Mouse (Mus musculus) limb, embryonic 14.5 days (tissue): ENCODE measurements around the gene Padi1. TPM values are rescaled to one million over a fixed set of nuclear protein-coding genes. Genes with fewer than 3 reads are reported as not detected.

Experiments
- ATAC-seq: fragments of 200-750 bp; cut with Nextera tagmentation; 2 replicates; pipeline ENCODE4 v1.8.0; 2017; ENCODE audit warnings: low read depth, moderate number of reproducible peaks, moderate TSS enrichment; ENCODE audit not compliant: low FRiP score
- DNase-seq: peaks from one replicate; pipeline ENCODE4 v3.0.0-alpha.2; 2015; ENCODE audit warnings: low spot score
- H3K27ac ChIP-seq: fragments of 300-500 bp; sonication (generic); replicated peaks from 2 replicates; pipeline ENCODE4 v1.5.1; 2014; ENCODE audit warnings: low read depth, mild to moderate bottlenecking, low read length, moderate library complexity, mixed read lengths
- H3K27me3 ChIP-seq: fragments of 300-500 bp; sonication (generic); 2 replicates; pipeline ENCODE4 v1.6.1; 2014; ENCODE audit warnings: low read length, mixed read lengths; ENCODE audit not compliant: control insufficient read depth, insufficient read depth
- H3K36me3 ChIP-seq: fragments of 300-500 bp; sonication (generic); 2 replicates; pipeline ENCODE4 v1.6.1; 2014; ENCODE audit warnings: mild to moderate bottlenecking, low read length, moderate library complexity, mixed read lengths; ENCODE audit not compliant: control insufficient read depth, insufficient read depth
- H3K4me1 ChIP-seq: fragments of 300-500 bp; sonication (generic); 2 replicates; pipeline ENCODE4 v1.6.1; 2014; ENCODE audit warnings: antibody characterized with exemption, low read length, mixed read lengths; ENCODE audit not compliant: control insufficient read depth, insufficient read depth
- H3K4me2 ChIP-seq: fragments of 300-500 bp; sonication (generic); replicated peaks from 2 replicates; pipeline ENCODE4 v1.6.1; 2014; ENCODE audit warnings: low read depth, mild to moderate bottlenecking, low read length, moderate library complexity; ENCODE audit not compliant: severe bottlenecking
- H3K4me3 ChIP-seq: fragments of 300-500 bp; sonication (generic); replicated peaks from 2 replicates; pipeline ENCODE4 v1.5.1; 2014; ENCODE audit warnings: low read length
- H3K9ac ChIP-seq: fragments of 300-500 bp; sonication (generic); 2 replicates; pipeline ENCODE4 v1.6.1; 2014; ENCODE audit warnings: mild to moderate bottlenecking, low read depth, low read length, moderate library complexity; ENCODE audit not compliant: severe bottlenecking
- H3K9me3 ChIP-seq: fragments of 300-500 bp; sonication (generic); 2 replicates; pipeline ENCODE4 v1.6.1; 2016; ENCODE audit warnings: low read length; ENCODE audit not compliant: control insufficient read depth
- POLR2A ChIP-seq: fragments of 200-500 bp; IDR thresholded peaks from 2 replicates; pipeline ENCODE4 v1.8.0; 2012; ENCODE audit warnings: inconsistent platforms, mild to moderate bottlenecking, moderate library complexity, borderline replicate concordance; ENCODE audit not compliant: insufficient read depth, insufficient read length; ENCODE audit errors: extremely low read depth
- WGBS: fragments of 180-500 bp; shearing (Covaris S2); extraction: QIAGEN DNeasy Blood & Tissue Kit; methylation state at CpG from one replicate; pipeline ENCODE4 v1.1.7; 2014; 5-methylcytosine and 5-hydroxymethylcytosine counted together
- polyA plus RNA-seq, 2 experiments: library from polyadenylated mRNA; depleted of rRNA in 1 of 2; stranded (reverse) in 1 of 2; unstranded in 1 of 2; fragments of >200 nt; fragmentation: Nextera tagmentation in 1 of 2; extraction: Ambion mirVana in 1 of 2; gene quantifications; 2 replicates each; pipeline versions ENCODE4 v1.2.1 to v1.2.3; 2012 to 2014

Gene Padi1
- polyA plus RNA-seq, 2 experiments, result 0.10 to 0.25 TPM

- H3K9me3 ChIP-seq, result 0 out of 2 replicates have a peak, but pooled peaks cover 5% of the 10 kb centered on the region
- WGBS, result 60% methylated on average over 4 of the region's 4 CpGs
- no peak overlapping the region for H3K27ac ChIP-seq
- H3K9ac ChIP-seq, result no peak overlapping the region
- H3K4me1 ChIP-seq, result no peaks in the 10 kb centered on the region
- H3K4me3 ChIP-seq, result no peak overlapping the region
- H3K4me2 ChIP-seq, result no peak overlapping the region
- ATAC-seq (no peak), DNase-seq (no peak)
- no peaks in the 10 kb centered on the region for H3K27me3 ChIP-seq
- H3K36me3 ChIP-seq, result no peaks in the 10 kb centered on the region
- no peak for TF ChIP-seq POLR2A
Observed at GRCm38 (mm10) chr4:140882365-140882764, 36.8 kb upstream of the Padi1 start.

DNA sequence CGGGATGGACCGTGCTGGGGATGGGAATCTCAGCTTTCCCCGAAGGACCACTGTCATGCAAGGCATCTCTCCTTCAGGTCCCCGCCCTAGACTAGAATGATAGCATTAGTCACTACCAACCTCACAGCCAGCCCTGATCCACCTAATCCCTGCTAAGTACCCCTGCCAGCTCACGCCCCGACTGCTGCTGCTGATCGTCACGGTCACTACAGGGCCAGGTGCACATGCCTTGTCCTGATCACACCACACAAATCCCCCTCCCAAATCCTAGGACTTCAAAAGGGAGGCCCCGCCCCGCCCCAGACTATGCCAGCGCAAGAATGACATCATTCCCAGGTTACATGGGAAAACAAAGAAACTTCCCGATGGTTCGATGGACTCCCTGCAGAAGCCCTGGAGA, 36.2 kb upstream of the Padi1 start:
- no peak for TF ChIP-seq POLR2A

DNA sequence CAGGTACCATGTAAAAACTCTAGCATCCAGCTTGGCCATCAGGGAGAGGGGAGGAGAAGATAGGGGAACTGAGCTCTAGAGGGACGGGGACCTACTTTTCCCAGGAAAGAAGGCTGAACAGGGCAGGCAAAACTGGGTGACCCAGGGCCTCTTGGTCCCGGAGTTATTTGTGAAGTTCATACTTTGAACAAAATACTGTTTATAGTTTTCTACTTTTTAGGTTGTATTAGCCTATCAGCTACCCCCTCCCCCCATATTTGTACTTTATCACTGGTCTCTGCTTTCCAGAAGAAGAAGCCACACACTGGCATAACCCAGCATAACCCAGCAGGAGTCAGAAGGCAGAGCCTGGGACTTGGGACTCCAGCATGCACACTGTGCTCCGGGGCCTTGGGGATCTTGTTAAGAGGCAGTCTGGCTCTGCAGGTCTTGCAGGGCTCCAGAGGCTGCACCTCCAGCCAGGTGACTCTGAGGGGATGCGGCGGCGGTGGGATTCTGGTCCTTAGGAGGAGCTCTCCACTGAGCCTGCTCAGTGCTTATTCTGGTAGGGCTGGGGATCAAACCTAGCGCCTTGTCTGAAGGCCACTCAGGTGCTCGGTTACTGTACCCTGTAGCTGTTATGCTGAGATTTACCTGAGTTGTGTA, 35.6 kb upstream of the Padi1 start:
- no peaks in the 10 kb centered on the region for H3K27me3 ChIP-seq
- no peak for DNase-seq
- no peaks in the 10 kb centered on the region for H3K36me3 ChIP-seq
- WGBS, result 88% methylated on average over 8 of the region's 8 CpGs
- no peak overlapping the region for H3K9ac ChIP-seq
- no peak overlapping the region for H3K27ac ChIP-seq
- H3K4me1 ChIP-seq, result no peaks in the 10 kb centered on the region
- no peak for ATAC-seq
- 0 out of 2 replicates have a peak, but pooled peaks cover 5% of the 10 kb centered on the region for H3K9me3 ChIP-seq
- TF ChIP-seq POLR2A, result no peak
- no peak overlapping the region for H3K4me3 ChIP-seq
- no peak overlapping the region for H3K4me2 ChIP-seq

More for the DNA sequence above, 36.2 kb upstream of the Padi1 start:
- H3K9me3 ChIP-seq, result 0 out of 2 replicates have a peak, but pooled peaks cover 5% of the 10 kb centered on the region
- DNase-seq, result no peak
- H3K27me3 ChIP-seq, result no peaks in the 10 kb centered on the region
- WGBS, result 84% methylated on average over 13 of the region's 13 CpGs
- H3K27ac ChIP-seq, result no peak overlapping the region
- H3K36me3 ChIP-seq, result no peaks in the 10 kb centered on the region
- no peak overlapping the region for H3K9ac ChIP-seq
- H3K4me3 ChIP-seq, result no peak overlapping the region
- no peak for ATAC-seq
- H3K4me1 ChIP-seq, result no peaks in the 10 kb centered on the region
- H3K4me2 ChIP-seq, result no peak overlapping the region

- ATAC-seq (no peak), DNase-seq (no peak)
- Histone ChIP-seq H3K4me3 (no peak overlapping the region), H3K27me3 (no peaks in the 10 kb centered on the region), H3K9ac (no peak overlapping the region), H3K36me3 (no peaks in the 10 kb centered on the region), H3K9me3 (0 out of 2 replicates have a peak, but pooled peaks cover 5% of the 10 kb centered on the region), H3K4me2 (no peak overlapping the region), H3K27ac (no peak overlapping the region), H3K4me1 (no peaks in the 10 kb centered on the region)
- WGBS, result 73% methylated on average over 3 of the region's 3 CpGs
- no peak for TF ChIP-seq POLR2A
Observed at GRCm38 (mm10) chr4:140880207-140880606, 34.6 kb upstream of the Padi1 start.

GRCm38 (mm10) chr4:140879739-140880138, 34.2 kb upstream of the Padi1 start:
- no peak for TF ChIP-seq POLR2A

More at GRCm38 (mm10) chr4:140879739-140880138, 34.2 kb upstream of the Padi1 start:
- Histone ChIP-seq H3K4me1 (no peaks in the 10 kb centered on the region), H3K4me3 (no peak overlapping the region), H3K27ac (no peak overlapping the region), H3K36me3 (no peaks in the 10 kb centered on the region), H3K27me3 (no peaks in the 10 kb centered on the region), H3K9me3 (0 out of 2 replicates have a peak, but pooled peaks cover 5% of the 10 kb centered on the region), H3K4me2 (no peak overlapping the region), H3K9ac (no peak overlapping the region)
- DNase-seq, result peak; percentile 32
- 52% methylated on average over 4 of the region's 4 CpGs for WGBS
- ATAC-seq, result no peak
